Mouse (Mus musculus) ovary, postnatal 14 days (tissue): ENCODE results near the gene Myadm.
"Not testable (repeated sequence)": the region's sequence is repeated elsewhere in the genome, so short reads cannot be mapped to it uniquely, and the experiment has no call there.

Experiments
- DNase-seq: peaks from one replicate; pipeline ENCODE4 v3.0.0; 2022; ENCODE audit warnings: low spot score

Myadm gene

GRCm38 (mm10) chr7:3290257-3291033 lies 1.6 kb downstream of the Myadm start:
- DNase-seq, result peak; percentile 92

DNA sequence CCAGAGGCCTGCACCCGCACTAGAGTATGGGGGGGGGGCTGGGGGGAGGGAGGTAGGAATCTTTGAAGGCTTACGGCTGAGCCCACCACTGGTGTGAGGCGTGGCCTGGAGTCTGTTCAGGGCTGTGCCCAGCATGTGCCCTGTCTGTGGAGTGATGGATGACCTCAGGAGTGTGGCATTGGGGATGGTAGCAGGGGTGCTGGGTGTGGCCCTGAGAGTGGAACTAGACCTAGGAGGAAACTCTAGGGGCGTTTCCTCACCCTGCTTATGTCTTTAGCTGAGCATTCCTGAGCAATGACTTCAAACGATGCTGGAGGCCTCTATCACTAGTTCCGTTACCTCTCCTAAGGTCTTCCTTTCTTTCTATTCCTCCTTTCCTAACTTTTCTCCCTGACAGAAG lies 2.3 kb downstream of the Myadm start:
- no peak for DNase-seq

DNA sequence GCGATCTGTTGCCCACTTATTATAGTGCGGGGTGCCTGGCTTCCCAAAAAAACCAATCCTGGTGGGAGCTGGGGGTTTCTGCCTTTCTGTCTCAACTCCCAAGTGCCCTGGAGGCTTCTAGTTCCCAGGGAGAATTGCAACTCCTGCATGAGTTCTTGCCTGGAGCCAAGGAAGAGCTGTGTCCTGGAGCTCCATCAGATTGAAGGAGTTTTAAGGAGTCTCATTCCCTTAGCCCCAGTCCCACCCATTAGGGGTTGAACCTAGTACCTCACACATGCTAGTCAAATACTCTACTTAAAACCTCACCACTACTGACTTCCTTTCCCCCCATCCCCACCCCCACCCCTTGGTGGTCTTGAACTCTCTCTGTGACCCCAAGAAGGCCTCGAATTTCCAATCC lies 2.9 kb downstream of the Myadm start:
- DNase-seq, result no peak

DNA sequence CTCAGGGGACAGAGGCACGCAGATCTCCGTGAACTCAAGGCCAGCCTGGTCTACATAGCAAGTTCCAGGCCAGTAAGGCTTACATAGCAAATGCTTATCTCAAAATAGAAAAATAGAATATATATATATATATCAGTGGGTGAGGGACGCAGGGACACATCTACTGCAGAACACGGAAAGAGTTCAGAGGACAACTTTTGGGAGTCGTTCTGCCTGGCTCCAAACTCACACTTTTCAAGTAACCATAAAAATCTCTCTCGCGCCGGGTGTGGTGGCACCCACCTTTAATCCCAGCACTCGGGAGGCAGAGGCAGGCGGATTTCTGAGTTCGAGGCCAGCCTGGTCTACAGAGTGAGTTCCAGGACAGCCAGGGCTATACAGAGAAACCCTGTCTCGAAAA lies 3.4 kb downstream of the Myadm start:
- DNase-seq, result not testable (repeated sequence)

GRCm38 (mm10) chr7:3292791-3293190 lies 3.9 kb downstream of the Myadm start:
- peak; percentile 86 for DNase-seq

GRCm38 (mm10) chr7:3294794-3295193 lies 5.9 kb downstream of the Myadm start:
- no peak for DNase-seq

DNA sequence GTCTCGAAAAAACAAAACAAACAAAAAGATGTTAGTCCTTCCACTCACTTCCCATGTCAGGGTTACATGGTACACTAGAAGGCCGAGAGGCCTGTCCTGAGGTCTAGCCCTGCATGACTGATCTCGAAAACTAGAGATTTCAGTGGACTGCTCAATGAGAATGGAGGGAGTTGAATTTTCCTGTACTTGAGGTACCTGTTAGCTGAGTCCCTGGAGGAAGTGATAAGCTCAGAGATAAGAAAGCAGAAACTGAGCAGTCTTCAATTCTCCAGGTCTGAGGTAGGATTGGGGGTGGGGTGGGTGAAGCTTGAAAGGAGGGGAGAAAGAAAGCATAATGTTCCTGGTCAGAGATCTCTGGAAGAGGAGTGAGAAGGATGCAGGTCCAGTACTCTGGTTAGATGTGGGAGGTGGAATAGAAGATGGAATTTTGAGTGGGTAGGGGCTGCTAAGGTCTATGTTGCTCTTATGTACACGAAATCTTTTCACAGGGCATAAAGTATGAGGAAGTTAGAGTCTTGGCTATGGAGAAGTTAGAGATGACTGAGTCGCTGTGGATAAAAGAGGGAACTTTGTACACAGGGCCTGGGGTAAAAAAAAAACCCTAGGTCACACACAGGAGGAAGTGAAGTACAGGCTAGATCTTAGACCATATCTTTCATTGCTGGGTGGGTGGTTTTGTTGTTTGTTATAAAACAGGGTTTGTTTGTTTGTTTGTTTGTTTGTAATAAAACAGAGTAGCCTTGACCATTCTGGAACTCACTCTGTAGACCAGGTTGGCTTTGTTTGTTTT lies 6.6 kb downstream of the Myadm start:
- DNase-seq, result no peak

DNA sequence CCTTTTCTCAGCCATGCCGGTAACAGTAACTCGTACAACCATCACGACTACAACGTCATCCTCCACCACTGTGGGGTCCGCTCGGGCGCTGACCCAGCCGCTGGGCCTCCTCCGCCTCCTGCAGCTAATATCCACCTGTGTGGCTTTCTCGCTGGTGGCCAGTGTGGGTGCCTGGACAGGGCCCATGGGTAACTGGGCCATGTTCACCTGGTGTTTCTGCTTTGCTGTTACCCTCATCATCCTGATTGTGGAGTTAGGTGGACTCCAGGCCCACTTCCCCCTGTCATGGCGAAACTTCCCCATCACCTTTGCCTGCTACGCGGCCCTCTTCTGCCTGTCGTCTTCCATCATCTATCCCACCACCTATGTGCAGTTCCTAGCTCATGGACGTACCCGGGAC lies 7.8 kb downstream of the Myadm start:
- DNase-seq, result no peak

DNA sequence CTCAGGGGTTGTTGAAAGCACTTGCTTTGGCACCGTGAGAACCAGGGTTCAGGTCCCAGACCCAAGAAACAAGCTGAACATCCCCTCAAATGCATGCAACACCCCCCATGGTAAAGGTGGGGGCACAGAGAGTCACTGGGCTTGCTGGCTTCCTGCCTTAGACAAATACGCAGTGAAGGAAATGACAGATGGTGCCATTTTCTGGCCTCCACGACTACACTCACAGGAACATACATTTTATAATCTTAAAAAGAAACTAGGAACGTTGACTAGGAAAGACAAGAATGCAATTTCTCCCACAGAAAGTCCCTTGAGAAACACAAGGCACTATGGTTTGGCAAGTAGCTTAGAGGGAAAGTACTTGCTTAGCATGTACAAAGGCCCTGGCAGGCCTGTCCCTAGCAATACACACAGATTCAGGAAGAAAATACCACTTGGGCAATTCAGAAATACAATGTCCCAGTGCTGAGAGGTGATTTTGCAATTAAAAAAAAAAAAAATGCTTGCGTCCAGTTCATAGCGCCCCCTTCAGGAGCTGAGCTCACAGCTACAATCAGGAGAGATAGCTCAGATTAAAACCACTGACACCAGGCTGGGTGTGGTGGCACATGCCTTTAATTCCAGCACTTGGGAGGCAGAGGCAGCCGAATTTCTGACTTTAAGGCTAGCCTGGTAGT lies 11.2 kb downstream of the Myadm start:
- DNase-seq, result no peak

DNA sequence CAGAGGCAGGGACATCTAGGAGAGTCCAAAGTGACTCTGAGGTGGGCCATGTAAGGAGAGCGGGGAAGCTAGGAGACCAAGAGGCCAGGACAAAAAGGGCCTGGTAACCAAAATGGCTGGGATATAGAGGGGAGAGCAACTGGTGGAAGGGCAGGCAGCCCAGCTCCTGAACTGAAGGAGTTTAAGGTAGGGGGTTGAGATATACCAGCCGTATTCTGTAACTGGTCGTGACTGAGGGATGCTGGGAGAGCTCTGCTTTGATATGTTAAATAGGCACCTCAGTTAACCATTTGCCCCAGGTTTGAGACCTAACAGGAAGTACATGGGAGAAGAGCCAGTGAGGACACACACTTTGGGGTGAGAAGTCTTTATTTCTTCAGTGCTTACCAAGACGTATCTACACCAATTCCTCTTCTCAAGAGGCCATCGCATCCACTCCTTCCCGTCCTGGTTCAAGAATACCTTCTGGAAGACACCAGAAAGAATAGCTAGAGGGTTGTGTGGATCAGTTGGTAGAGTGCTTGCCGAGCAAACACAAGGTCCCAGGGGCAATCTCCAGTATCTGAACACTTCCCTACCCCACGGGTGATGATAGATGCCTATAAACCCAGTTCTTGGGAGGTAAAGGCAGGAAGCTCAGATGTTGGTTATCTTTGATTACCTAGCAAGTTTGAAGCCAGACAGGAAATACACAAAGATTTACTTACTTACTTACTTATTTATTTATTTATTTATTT lies 12.2 kb downstream of the Myadm start:
- DNase-seq, result no peak

DNA sequence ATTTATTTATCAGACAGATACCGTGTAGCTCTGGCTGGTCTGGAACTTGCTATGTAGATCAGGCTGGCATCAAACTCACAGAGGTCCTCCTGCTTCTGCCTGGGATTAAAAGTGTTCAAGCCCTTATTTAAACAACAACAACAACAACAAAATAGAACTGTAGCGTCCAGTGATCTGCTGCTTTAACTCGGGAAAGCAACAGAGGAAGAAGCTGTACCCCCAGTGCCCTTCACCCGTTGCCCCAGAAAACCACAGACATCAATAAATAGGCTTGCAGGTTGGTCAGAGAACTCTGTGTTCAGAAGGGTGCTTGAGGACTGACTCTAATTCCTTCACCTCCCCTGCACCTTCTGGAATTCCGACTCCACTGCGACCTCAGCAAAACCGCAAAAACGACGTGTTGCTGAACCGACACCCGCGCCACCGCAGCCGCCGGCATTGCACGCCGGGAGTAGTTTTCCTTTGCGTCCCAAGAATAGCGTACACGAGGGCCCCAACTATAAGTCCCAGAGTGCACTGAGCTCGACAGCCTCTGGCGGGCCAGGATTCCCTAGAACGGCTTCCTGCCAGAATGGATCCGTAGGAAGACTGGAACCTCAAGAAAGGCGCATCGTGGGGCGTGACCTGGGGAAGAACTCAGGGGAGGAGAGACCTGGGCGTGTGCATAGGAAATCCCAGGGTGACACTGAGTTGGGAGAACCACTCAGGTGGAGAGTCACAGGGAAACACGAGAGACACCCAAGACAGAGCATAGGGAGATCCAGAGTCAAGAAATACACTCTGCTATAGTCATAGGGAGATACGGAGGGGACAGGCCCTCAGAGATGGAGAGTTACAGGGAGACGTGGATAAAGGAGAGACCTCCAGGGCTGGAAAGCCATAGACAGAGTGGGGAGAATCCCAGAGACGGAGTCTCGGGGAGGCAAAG lies 13.0 kb downstream of the Myadm start:
- no peak for DNase-seq

DNA sequence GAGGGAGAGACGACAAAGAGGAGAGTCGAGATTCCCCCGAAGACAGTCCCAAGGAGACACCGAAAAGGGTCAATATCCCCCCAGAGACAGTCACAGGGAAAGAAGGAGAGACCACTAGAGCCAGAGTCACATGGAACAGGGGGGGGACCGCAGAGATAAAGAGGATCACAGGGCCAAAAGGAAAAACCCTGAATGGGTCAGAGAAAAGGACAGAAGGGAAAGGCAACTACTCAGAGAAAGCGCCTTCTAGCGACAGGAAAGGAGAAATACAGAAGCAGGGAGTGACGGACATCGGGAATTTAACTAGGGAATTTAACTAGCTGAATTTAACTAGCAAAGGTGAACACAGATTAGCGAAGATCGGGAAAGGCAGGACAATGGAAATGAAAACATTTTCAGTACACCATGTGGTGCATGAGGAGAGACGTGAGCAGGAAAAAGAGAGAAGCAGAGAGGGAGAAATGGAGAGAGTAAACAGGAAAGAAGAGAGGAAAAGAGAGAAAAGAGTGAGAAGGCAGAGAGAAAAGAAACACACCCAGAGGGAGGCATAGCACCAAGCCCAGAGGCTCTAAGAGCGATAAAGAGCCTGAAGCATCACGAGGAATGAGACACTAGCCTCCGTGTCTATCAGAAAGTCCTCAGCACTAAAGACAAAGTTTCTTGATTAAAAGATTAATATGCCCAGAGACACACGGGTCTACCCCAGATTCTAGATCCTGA lies 13.8 kb downstream of the Myadm start:
- DNase-seq, result no peak

DNA sequence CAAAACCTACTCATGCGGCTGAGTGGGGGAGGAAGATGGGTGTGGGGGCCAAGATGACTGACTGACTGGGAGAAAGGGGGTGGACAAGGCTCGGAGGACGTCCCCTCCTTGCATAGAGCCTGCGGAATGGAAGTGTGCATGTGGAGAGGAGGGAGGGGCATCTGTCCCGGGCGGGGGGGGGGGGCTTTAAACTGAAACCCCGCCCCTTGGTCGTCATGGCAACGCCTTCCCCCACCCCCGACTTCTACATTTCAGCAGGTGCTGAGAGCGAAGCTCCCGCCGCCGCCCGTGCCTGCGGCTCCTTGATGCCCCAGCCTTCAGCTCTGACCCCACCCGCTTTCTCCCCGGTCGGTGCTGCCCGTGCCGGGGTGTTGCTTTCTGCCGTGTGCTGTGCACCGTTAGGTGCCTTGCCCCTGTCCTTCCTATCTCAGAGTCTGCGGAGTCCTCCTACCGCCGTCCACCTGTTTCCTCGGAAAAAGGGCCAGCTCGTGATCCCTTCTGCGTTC lies 14.4 kb downstream of the Myadm start:
- DNase-seq, result no peak

- DNase-seq, result no peak
Measured at GRCm38 (mm10) chr7:3303789-3304188, 14.9 kb downstream of the Myadm start.

DNA sequence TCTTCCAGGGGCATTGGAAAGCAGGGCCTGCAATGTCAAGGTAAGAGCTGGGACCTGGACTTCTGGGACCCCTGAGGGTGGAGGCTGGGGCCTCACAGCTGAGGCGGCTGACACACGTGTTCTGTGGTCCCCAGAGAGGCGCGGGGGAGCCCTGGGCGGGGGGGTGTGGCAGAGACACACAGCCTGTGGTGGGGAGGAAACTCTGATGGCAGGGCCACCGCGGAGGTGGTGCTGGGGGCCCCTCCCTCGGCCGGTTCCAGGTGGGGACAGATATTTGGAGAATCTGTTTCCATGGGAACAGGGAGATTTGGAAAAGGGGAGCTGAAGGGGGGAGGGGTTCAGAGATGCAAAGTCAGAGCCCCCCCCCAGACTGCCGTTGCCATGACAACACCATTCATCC lies 15.4 kb downstream of the Myadm start:
- no peak for DNase-seq

DNA sequence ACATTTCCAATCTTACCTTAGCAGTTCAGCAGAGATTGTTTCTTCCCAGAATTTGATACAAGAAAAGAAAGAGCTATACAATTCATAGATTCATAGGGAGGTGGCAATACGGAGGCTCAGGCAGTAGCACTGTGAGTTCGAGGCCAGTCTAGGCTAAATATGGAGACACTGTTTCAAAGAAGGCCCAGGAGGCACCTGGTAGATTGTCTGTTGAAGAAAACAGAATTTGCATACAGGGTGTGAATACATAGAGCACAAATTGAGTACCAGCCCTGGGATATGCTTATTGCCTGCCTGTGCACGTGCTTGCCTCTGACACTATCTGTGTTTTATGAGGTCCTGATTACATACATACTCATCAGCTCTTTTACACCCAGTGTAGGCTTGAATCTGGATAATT lies 17.5 kb downstream of the Myadm start:
- no peak for DNase-seq

- no peak for DNase-seq
Measured at GRCm38 (mm10) chr7:3308646-3309045, 19.8 kb downstream of the Myadm start.

- no peak for DNase-seq
Measured at GRCm38 (mm10) chr7:3310233-3310632, 21.4 kb downstream of the Myadm start.

DNA sequence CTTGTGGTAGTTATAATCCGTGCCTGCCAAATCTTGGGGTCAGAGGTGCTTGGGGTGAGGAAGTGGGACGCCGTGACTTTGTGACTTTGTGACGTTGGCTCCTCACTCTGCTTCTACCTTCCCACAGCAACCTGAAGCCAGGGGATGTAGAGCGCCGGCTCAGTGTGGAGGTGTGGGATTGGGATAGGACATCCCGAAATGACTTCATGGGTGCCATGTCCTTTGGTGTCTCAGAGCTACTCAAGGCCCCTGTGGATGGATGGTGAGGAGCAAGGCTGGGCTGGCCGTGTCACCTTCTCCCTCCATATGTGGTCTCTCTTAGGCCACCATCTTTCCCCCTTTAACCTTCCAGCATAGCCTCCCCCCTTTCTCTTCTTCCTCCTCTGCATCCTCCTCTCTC lies 24.7 kb downstream of the Myadm start:
- DNase-seq, result no peak

DNA sequence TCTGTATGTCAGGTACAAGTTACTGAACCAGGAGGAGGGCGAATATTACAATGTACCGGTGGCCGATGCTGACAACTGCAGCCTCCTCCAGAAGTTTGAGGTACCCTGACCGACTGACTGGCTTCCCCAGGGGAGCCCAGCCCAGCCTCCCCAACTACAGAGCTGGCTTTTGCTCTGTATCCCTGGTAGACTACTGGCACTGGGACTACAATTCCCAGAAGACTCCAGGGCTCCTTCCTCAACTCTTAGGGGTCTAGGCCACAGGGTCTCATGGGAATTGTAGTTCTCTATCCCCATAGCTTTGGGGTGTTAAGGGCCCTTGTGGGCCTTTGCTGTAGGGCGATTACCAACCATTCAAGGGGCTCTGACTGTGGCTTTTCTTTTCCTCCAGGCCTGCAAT lies 25.2 kb downstream of the Myadm start:
- DNase-seq, result no peak
